Mouse (Mus musculus) liver, postnatal 0 days (tissue): ENCODE results near the gene Ntrk2. TPM values are rescaled to one million over a fixed set of nuclear protein-coding genes. Genes with fewer than 3 reads are reported as not detected.

Source experiments
- ATAC-seq: fragments of 200-750 bp; cut with Nextera tagmentation; 2 replicates; pipeline ENCODE4 v1.8.0; 2017; ENCODE audit warnings: mild to moderate bottlenecking, moderate library complexity
- DNase-seq: peaks from one replicate; pipeline ENCODE4 v3.0.0-alpha.2; 2016
- H3K27ac ChIP-seq: fragments of 300-500 bp; sonication (generic); 2 replicates; pipeline ENCODE4 v1.5.1; 2014; ENCODE audit warnings: antibody characterized with exemption, moderate library complexity, mild to moderate bottlenecking, low read depth
- H3K27me3 ChIP-seq: fragments of 300-500 bp; sonication (generic); 2 replicates; pipeline ENCODE4 v1.6.1; 2014; ENCODE audit warnings: low read length, control low read depth, mixed read lengths; ENCODE audit not compliant: insufficient read depth
- H3K36me3 ChIP-seq: fragments of 300-500 bp; sonication (generic); replicated peaks from 2 replicates; pipeline ENCODE4 v1.6.1; 2014; ENCODE audit warnings: mild to moderate bottlenecking, control low read depth, low read length, moderate library complexity, mixed read lengths; ENCODE audit not compliant: insufficient read depth
- H3K4me1 ChIP-seq: fragments of 300-500 bp; sonication (generic); 2 replicates; pipeline ENCODE4 v1.6.1; 2014; ENCODE audit warnings: antibody characterized with exemption, mild to moderate bottlenecking, control low read depth; ENCODE audit not compliant: insufficient read depth
- H3K4me2 ChIP-seq: fragments of 300-500 bp; sonication (generic); 2 replicates; pipeline ENCODE4 v1.6.1; 2014; ENCODE audit warnings: low read depth, mild to moderate bottlenecking, low read length, moderate library complexity, mixed read lengths
- H3K4me3 ChIP-seq: fragments of 300-500 bp; sonication (generic); 2 replicates; pipeline ENCODE4 v1.5.1; 2014; ENCODE audit warnings: low read depth, low read length
- H3K9ac ChIP-seq: fragments of 300-500 bp; sonication (generic); replicated peaks from 2 replicates; pipeline ENCODE4 v1.6.1; 2014; ENCODE audit warnings: mild to moderate bottlenecking, moderate library complexity
- H3K9me3 ChIP-seq: fragments of 300-500 bp; sonication (generic); 2 replicates; pipeline ENCODE4 v1.6.1; 2016; ENCODE audit warnings: mild to moderate bottlenecking, control low read depth, low read length, mixed read lengths
- CTCF ChIP-seq: sonication (generic); IDR thresholded peaks from 2 replicates; pipeline ENCODE4 v1.5.1; 2016; ENCODE audit warnings: antibody characterized with exemption, low read depth
- EP300 ChIP-seq: IDR thresholded peaks from 2 replicates; pipeline ENCODE4 v1.6.1; 2016; ENCODE audit warnings: antibody characterized with exemption, low read depth, mild to moderate bottlenecking
- WGBS: fragments of 180-500 bp; shearing (Covaris S2); extraction: QIAGEN DNeasy Blood & Tissue Kit; methylation state at CpG from one replicate; pipeline ENCODE4 v1.1.7; 2014; ENCODE audit not compliant: insufficient replicate concordance; 5-methylcytosine and 5-hydroxymethylcytosine counted together
- polyA plus RNA-seq: library from polyadenylated mRNA; unstranded; fragments of >200 nt; fragmentation: Nextera tagmentation; extraction: Ambion mirVana; gene quantifications from 2 replicates; pipeline ENCODE4 v1.2.1, GENCODE M21; 2015

Ntrk2 gene
- polyA plus RNA-seq, 1 experiment from 2014 or later = 0.21 TPM

DNA sequence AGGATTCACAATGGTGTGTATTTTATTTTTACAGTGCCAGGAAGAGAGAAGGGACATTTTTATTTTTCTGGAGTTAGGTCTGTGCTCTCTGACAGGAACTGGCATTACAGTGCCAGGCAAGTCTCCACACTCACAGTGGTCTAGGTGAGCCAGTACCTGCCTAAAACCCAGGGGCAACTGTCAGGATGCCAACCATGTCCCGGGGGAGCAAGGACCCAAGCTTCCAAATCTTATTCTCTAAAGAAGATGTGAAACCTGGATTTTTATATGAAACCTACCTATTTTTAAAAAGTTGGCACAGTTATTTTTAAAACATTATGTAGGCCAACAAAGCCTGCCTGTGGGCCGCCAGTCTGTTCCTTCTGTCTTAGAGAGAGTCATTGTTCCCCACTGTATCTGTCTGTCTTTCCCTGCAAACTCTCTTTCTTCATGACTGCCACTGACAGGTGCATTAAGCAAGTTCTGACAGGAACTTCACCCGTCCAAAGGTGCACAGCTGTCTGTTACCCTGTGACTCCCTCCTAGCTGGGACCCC, 128.3 kb downstream of the Ntrk2 start:
- no peak overlapping the region for H3K9ac ChIP-seq
- no peak for TF ChIP-seq CTCF
- TF ChIP-seq EP300 = no peak
- WGBS = 68% methylated on average over 3 of the region's 3 CpGs
- H3K4me1 ChIP-seq = no peaks in the 10 kb centered on the region
- no peak overlapping the region for H3K27ac ChIP-seq
- H3K4me3 ChIP-seq = no peak overlapping the region
- H3K9me3 ChIP-seq = no peaks in the 10 kb centered on the region
- no peak overlapping the region for H3K4me2 ChIP-seq
- H3K27me3 ChIP-seq = no peaks in the 10 kb centered on the region
- ATAC-seq (no peak), DNase-seq (no peak)
- no peaks in the 10 kb centered on the region for H3K36me3 ChIP-seq

DNA sequence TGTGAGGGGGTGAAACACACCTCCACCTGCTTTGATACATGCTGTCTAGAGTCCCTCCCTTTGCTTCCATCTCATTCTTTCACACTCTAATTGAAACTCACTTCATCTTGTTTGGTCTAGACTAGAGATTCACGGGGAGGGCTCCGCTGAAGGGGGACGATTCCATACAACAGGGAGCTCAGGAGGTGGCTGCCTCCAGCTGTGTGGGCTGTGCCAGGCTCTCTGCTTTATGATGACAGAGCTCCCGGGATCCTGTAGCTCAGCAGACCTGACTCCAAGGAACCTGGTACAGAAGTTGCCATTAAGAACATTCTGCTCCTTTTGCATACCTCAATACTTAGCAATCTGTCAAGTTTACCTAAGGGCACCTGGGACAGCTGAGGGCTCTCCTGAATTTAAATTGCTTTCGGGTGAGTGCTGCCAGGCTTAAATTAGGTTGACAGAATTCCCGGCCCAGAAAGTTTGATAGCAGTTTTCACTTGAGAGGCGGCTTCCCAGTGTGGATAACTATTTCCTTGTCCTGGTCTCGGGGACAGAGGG, 129.7 kb downstream of the Ntrk2 start:
- H3K9ac ChIP-seq = no peak overlapping the region
- H3K27ac ChIP-seq = no peak overlapping the region
- TF ChIP-seq EP300 (no peak), CTCF (no peak)
- no peak overlapping the region for H3K4me3 ChIP-seq
- no peak overlapping the region for H3K4me2 ChIP-seq
- H3K9me3 ChIP-seq = no peaks in the 10 kb centered on the region
- H3K4me1 ChIP-seq = no peaks in the 10 kb centered on the region
- H3K27me3 ChIP-seq = no peaks in the 10 kb centered on the region
- no peaks in the 10 kb centered on the region for H3K36me3 ChIP-seq
- no peak for ATAC-seq
- no peak for DNase-seq
- WGBS = 28% methylated on average over 8 of the region's 8 CpGs

DNA sequence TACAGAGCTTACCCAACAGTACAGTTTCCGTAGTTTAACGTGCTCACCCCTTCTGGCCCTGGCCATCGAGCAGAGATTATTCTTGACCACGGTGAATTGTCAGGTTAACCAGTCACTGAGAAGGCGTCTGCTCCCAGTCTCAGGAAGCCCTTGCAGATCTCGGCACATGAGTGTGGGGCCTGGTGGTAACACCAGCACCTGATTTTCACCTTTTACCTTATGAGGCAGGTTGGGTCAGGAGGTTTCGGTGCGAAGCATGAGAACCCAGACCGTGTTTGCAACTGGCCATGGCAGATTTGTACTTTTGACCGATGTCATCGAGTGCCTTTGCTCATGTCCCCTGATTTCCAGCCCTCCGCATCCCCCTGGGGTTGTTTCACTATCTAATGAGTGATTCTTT, 131.5 kb downstream of the Ntrk2 start:
- TF ChIP-seq EP300 = no peak
- TF ChIP-seq CTCF = no peak
- no peaks in the 10 kb centered on the region for H3K27me3 ChIP-seq
- ATAC-seq (no peak), DNase-seq (no peak)
- H3K9me3 ChIP-seq = no peaks in the 10 kb centered on the region
- no peak overlapping the region for H3K4me3 ChIP-seq
- H3K4me2 ChIP-seq = no peak overlapping the region
- H3K36me3 ChIP-seq = no peaks in the 10 kb centered on the region
- H3K9ac ChIP-seq = no peak overlapping the region
- no peaks in the 10 kb centered on the region for H3K4me1 ChIP-seq
- no peak overlapping the region for H3K27ac ChIP-seq
- 80% methylated on average over 12 of the region's 12 CpGs for WGBS

GRCm38 (mm10) chr13:58938464-58938863, 132.1 kb downstream of the Ntrk2 start:
- H3K4me2 ChIP-seq = no peak overlapping the region
- WGBS = 68% methylated on average over 4 of the region's 4 CpGs
- H3K9me3 ChIP-seq = no peaks in the 10 kb centered on the region
- no peaks in the 10 kb centered on the region for H3K4me1 ChIP-seq
- TF ChIP-seq EP300 (no peak), CTCF (0 out of 2 replicates have a peak, but pooled peaks have one; percentile 6)
- no peak overlapping the region for H3K27ac ChIP-seq
- no peak overlapping the region for H3K9ac ChIP-seq
- H3K36me3 ChIP-seq = no peaks in the 10 kb centered on the region
- H3K27me3 ChIP-seq = no peaks in the 10 kb centered on the region
- DNase-seq = no peak
- no peak overlapping the region for H3K4me3 ChIP-seq
- no peak for ATAC-seq

DNA sequence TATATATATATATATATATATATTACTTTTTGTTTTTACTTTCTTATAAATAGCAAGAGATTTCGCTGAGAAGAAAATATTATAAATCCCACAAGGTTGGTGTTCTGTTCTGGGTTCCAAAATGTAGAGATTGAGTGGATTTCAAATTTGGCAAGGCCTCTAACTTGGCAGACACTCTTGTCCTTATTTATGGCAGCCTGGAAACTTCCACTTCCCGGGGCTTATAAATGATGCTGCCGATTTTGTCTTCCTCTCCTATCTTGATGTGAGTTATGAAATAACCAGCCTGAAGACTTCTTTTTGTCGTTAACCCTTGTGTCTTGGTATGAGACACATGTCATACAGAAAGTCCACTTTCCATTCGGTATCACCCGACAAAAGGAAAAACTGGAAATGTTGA, 133.8 kb downstream of the Ntrk2 start:
- no peak for DNase-seq
- Histone ChIP-seq H3K27me3 (no peaks in the 10 kb centered on the region), H3K9me3 (no peaks in the 10 kb centered on the region), H3K27ac (no peak overlapping the region), H3K4me2 (no peak overlapping the region), H3K9ac (no peak overlapping the region), H3K4me3 (no peak overlapping the region), H3K36me3 (no peaks in the 10 kb centered on the region), H3K4me1 (no peaks in the 10 kb centered on the region)
- 75% methylated on average over 6 of the region's 6 CpGs for WGBS
- TF ChIP-seq EP300 (no peak), CTCF (no peak)
- ATAC-seq = no peak

DNA sequence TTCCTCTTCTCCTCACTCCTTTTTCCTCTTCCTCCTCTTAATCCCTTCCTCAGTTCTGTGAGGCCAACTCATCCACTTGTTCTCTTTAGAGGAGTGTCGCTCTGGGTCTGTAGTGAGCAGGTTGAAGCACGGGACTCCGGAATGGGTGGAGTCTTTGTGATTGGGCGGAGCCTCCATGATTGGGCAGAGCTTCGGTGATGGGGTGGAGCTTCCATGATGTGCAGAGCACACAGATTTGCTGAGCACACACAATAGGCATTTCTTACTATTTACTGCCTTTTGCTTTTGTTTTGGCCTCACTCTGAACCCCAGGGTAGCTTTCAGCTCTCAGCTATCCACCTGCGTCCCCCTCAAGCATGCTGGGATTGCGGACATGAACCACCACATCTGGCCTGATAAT, 134.4 kb downstream of the Ntrk2 start:
- no peaks in the 10 kb centered on the region for H3K4me1 ChIP-seq
- H3K9me3 ChIP-seq = no peaks in the 10 kb centered on the region
- H3K27ac ChIP-seq = no peak overlapping the region
- no peak overlapping the region for H3K9ac ChIP-seq
- no peak overlapping the region for H3K4me2 ChIP-seq
- 37% methylated on average over 7 of the region's 7 CpGs for WGBS
- TF ChIP-seq CTCF (no peak), EP300 (no peak)
- no peaks in the 10 kb centered on the region for H3K36me3 ChIP-seq
- no peaks in the 10 kb centered on the region for H3K27me3 ChIP-seq
- no peak for DNase-seq
- ATAC-seq = no peak
- no peak overlapping the region for H3K4me3 ChIP-seq

- no peak for ATAC-seq
- H3K27me3 ChIP-seq = no peaks in the 10 kb centered on the region
- no peaks in the 10 kb centered on the region for H3K9me3 ChIP-seq
- no peak overlapping the region for H3K9ac ChIP-seq
- TF ChIP-seq CTCF = no peak
- TF ChIP-seq EP300 = no peak
- 69% methylated on average over 6 of the region's 6 CpGs for WGBS
- no peak overlapping the region for H3K27ac ChIP-seq
- H3K4me1 ChIP-seq = no peaks in the 10 kb centered on the region
- no peak overlapping the region for H3K4me2 ChIP-seq
- DNase-seq = no peak
- no peak overlapping the region for H3K4me3 ChIP-seq
- no peaks in the 10 kb centered on the region for H3K36me3 ChIP-seq
These were observed 139.4 kb downstream of the Ntrk2 start for GRCm38 (mm10) chr13:58945781-58946180.
